Mouse (Mus musculus) ES-Bruce4 (cell line): ENCODE measurements around the gene Syndig1. TPM values are rescaled to one million over a fixed set of nuclear protein-coding genes. Genes with fewer than 3 reads are reported as not detected.

Source experiments
- H3K27ac ChIP-seq: 2 replicates; pipeline ENCODE4 v1.5.1; 2012; ENCODE audit warnings: low read length, inconsistent platforms; ENCODE audit not compliant: insufficient read depth
- H3K27me3 ChIP-seq: 2 replicates; pipeline ENCODE4 v1.6.1; 2012; ENCODE audit warnings: mild to moderate bottlenecking, low read length, inconsistent platforms; ENCODE audit not compliant: control insufficient read depth, poor library complexity, insufficient read depth, severe bottlenecking
- H3K36me3 ChIP-seq: 2 replicates; pipeline ENCODE4 v1.6.1; 2012; ENCODE audit warnings: inconsistent platforms, mild to moderate bottlenecking, low read length, moderate library complexity; ENCODE audit not compliant: control insufficient read depth, poor library complexity, insufficient read depth, severe bottlenecking
- H3K4me1 ChIP-seq: one replicate; pipeline ENCODE4 v1.8.1; 2011; ENCODE audit warnings: low read length; ENCODE audit not compliant: control insufficient read depth, insufficient read depth
- H3K4me3 ChIP-seq: 2 replicates; pipeline ENCODE4 v1.5.1; 2011; ENCODE audit warnings: low read depth, mild to moderate bottlenecking, low read length
- H3K9ac ChIP-seq: 2 replicates; pipeline ENCODE4 v1.6.1; 2012; ENCODE audit warnings: low read depth, mild to moderate bottlenecking, inconsistent platforms; ENCODE audit not compliant: poor library complexity, severe bottlenecking
- H3K9me3 ChIP-seq: replicated peaks from 2 replicates; pipeline ENCODE4 v1.6.1; 2012; ENCODE audit warnings: mild to moderate bottlenecking, low read length, inconsistent platforms; ENCODE audit not compliant: control insufficient read depth, poor library complexity, insufficient read depth, severe bottlenecking
- CTCF ChIP-seq: IDR thresholded peaks from one replicate; pipeline ENCODE4 v1.8.1; 2011; ENCODE audit warnings: low read depth, low read length
- EP300 ChIP-seq: IDR thresholded peaks from 2 replicates; pipeline ENCODE4 v1.6.1; 2011; ENCODE audit warnings: low read depth, low read length; ENCODE audit not compliant: insufficient read depth
- POLR2A ChIP-seq: IDR thresholded peaks from one replicate; pipeline ENCODE4 v1.8.1; 2011; ENCODE audit warnings: low read length; ENCODE audit not compliant: insufficient read depth
- polyA plus RNA-seq: library from polyadenylated mRNA; stranded (reverse); fragments of >200 nt; gene quantifications from 2 replicates; pipeline ENCODE4 v1.2.4, GENCODE M21; 2011; ENCODE audit warnings: low read depth; ENCODE audit not compliant: missing spikeins, insufficient read depth, insufficient read length

Gene Syndig1
- polyA plus RNA-seq, 1 experiment, result 0.58 TPM

DNA sequence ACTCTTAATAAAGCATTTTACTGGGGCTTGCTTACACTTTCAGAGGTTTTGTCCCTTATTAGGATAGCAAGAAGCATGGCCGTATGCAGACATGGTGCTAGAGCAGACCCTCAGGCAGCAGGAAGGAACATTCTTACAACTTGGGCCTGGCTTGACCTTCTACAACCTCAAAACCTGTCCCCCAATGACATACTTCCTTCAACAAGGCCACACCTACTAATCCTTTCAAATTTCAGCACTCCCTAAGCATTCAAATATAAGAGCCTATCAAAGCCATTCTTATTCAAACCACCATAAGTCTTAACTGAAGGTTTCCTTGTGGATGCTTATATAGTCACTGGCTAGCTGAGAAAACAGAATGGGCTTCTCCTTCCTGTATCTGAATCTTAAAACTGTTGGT is 6.1 kb downstream of the Syndig1 start:
- Histone ChIP-seq H3K9me3 (no peaks in the 10 kb centered on the region), H3K4me1 (no peaks in the 10 kb centered on the region), H3K4me3 (no peak overlapping the region), H3K9ac (no peak overlapping the region), H3K36me3 (no peaks in the 10 kb centered on the region), H3K27me3 (0 out of 2 replicates have a peak, but pooled peaks cover 4% of the 10 kb centered on the region), H3K27ac (no peak overlapping the region)
- no peak for TF ChIP-seq CTCF
- no peak for TF ChIP-seq EP300
- TF ChIP-seq POLR2A, result no peak

DNA sequence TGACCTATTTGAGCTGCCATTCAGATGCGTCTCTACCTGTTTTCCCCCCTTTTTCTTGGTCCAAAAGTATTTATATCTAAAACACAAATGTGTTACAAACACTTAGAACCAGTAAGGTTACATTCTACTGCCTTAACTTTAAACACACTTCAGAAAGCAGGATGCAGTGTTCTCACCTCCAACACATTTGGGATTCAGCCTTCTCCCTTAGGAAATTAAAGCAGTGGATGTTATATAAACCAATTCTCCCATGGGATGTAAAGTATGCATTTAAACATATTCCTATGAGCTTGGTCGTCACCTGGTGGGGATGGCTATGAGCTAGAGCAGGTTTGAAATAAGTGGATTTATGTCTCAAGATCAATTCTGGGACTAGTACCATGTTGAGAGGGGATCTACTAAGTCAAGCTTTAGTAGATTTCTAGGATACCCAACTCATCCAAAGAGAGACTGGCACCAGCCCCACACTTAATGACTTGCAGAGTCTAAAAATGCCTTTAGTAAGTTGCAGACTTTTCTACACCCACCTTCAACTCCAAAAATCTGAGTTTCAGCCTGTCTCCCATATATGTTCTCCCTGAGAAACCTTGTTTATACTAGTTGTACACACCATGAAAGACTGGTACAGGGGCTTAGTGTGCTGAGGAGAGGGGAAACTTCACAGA is 7.6 kb downstream of the Syndig1 start:
- Histone ChIP-seq H3K4me1 (no peaks in the 10 kb centered on the region), H3K9me3 (no peaks in the 10 kb centered on the region), H3K9ac (no peak overlapping the region), H3K4me3 (no peak overlapping the region), H3K27ac (no peak overlapping the region), H3K27me3 (0 out of 2 replicates have a peak, but pooled peaks cover 2% of the 10 kb centered on the region), H3K36me3 (no peaks in the 10 kb centered on the region)
- TF ChIP-seq POLR2A (no peak), CTCF (no peak), EP300 (no peak)

DNA sequence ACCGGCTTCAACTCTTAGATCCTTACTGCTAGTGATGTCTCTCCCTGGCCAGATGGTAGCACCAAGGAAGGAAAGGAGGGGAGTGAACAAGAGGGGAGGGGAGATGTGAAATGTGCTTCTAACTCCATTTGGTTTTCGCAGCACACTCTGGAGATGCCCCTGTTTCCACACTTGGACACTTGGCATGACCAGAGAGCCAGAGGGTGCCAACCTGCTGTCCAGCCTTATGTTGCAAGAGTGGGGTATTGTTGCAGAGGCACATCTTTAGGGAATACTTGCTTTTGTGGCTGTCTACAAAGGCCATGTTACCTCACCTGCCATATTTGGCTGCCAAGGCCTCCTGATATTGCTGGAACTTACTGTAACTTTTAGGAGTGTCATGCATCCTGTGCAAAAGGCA is 10.7 kb downstream of the Syndig1 start:
- Histone ChIP-seq H3K9ac (no peak overlapping the region), H3K27ac (no peak overlapping the region), H3K4me1 (no peaks in the 10 kb centered on the region), H3K9me3 (no peaks in the 10 kb centered on the region), H3K36me3 (no peaks in the 10 kb centered on the region), H3K4me3 (no peak overlapping the region), H3K27me3 (no peaks in the 10 kb centered on the region)
- TF ChIP-seq EP300 (no peak), POLR2A (no peak), CTCF (no peak)

DNA sequence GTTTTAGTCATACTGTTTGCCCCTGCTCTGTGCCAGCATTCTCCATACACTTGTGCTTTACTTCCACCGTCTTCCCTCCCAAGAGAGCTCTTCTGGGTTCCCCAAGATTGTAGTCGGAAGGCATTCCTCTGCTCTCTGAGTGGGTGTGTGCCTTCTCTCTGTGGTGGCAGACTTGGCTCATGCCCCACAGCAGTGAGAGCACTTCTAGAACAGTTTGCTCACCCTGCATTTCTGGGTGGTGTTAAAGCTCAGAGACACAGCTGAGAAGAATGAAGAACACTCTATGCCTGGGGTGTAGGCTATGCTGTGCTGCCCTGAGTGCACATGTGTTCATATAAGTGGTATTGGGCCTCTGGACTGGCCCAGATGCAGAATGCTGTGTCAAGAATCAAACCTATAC is 15.6 kb downstream of the Syndig1 start:
- H3K9me3 ChIP-seq, result no peaks in the 10 kb centered on the region

DNA sequence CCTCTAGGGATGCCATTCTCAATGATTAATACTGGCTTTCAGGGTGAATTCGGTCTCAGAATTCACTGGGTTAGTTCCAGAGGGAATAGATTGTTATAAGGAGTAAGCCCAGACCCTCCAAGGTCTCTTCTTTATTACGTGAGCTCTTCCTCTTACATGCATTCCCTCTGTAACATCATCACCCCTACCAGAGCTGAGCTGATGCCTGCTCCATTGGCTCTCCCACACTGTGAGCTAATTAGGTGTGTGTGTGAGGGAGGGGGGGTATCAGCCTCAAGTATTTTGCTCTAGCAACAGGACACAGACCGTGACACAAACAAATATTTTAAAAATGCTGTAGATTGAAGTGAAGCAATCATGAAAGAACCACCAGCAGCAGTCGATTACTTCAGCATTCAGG is 19.8 kb downstream of the Syndig1 start:
- Histone ChIP-seq H3K4me3 (no peak overlapping the region), H3K36me3 (no peaks in the 10 kb centered on the region), H3K4me1 (no peaks in the 10 kb centered on the region), H3K9me3 (no peaks in the 10 kb centered on the region), H3K27me3 (no peaks in the 10 kb centered on the region), H3K9ac (no peak overlapping the region), H3K27ac (no peak overlapping the region)
- TF ChIP-seq EP300 (no peak), CTCF (no peak), POLR2A (no peak)

More for the DNA sequence above, 15.6 kb downstream of the Syndig1 start:
- Histone ChIP-seq H3K27ac (no peak overlapping the region), H3K27me3 (no peaks in the 10 kb centered on the region), H3K9ac (no peak overlapping the region), H3K36me3 (no peaks in the 10 kb centered on the region), H3K4me1 (no peaks in the 10 kb centered on the region), H3K4me3 (no peak overlapping the region)
- no peak for TF ChIP-seq EP300
- TF ChIP-seq CTCF, result no peak
- no peak for TF ChIP-seq POLR2A

DNA sequence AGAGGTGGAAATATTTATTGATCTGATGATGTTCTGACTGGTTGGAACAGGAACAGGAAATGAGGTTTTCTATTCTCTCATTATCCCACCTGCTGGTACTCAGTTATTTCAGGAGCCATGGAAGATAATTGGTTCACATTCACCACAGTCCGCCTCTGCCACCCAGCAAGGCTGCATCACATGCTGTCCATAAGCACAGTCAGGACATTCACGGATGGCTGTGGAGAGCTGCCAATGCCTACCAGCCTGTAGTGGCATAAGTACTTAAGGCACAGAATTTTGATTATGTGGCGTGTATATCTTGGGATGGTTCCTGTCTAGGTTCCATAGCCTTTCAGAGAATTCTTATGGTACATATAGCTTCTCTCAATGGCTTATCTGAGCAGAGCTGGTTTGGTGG is 32.0 kb downstream of the Syndig1 start:
- H3K27me3 ChIP-seq, result no peaks in the 10 kb centered on the region; the same call in 1 of the 2 replicates
- no peaks in the 10 kb centered on the region for H3K36me3 ChIP-seq
- H3K4me3 ChIP-seq, result no peak overlapping the region
- H3K9me3 ChIP-seq, result no peaks in the 10 kb centered on the region
- H3K27ac ChIP-seq, result no peak overlapping the region
- no peak overlapping the region for H3K9ac ChIP-seq
- TF ChIP-seq EP300, result no peak
- no peak for TF ChIP-seq CTCF
- no peak for TF ChIP-seq POLR2A
- H3K4me1 ChIP-seq, result peaks cover 2% of the 10 kb centered on the region
